Mouse (Mus musculus): Measurements from ENCODE around the gene Pds5a.

DNA sequence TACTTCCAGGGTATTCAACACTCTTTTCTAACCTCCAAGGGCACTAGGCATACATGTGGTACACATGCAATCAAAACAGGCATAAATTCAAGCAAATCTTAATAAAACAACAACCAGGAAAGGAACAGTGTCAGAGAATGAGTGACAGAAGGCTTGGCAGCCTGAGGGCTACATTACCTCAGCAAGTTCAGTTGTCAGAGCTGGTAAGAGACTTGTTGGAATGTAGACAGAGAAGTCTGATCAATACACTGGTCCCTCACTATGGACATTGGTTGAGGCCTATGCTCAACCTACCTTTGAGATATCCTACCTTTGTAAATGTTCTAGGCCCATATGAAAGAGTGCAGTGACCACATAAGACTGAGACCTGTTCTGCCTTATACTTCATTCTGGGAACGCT lies 91.3 kb downstream of the Pds5a start:
- no peak for TF ChIP-seq CTCF (IDR thresholded peaks at IDR 0.05; ENCODE audit: low read depth, low read length)
- no peak for TF ChIP-seq EP300 (IDR thresholded peaks at IDR 0.05; ENCODE audit: insufficient read depth, low read depth, low read length)
- no peak for TF ChIP-seq POLR2A (IDR thresholded peaks at IDR 0.05; ENCODE audit: insufficient read depth, low read length)
